In the genomic region with DNA sequence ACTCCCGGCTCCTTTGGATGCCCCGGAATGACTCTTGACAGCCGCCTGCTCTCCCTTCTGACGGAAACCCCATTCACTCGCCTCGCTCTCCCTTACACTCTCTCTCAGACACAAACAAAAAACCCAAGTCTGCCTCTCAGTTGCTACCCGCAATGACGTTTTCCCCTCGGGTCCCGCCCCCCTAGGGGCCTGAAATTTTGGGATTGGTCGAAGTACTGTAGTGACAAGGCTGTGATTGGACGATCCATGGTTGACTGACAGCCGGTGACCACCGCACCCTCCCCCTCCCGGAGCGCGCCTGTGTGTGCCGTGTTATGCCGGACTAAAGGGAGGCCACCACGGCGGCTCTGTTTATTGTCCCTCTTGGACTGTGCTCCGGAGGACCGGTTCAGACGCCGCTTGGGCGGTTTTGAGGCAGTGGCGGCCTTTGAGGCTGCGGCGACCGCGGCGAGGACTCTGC, we compare ENCODE assay signal across 7 mouse cellular contexts. TPM values are rescaled to one million over a fixed set of nuclear protein-coding genes. Genes with fewer than 3 reads are reported as not detected.
A peak's percentile ranks its signal among the peaks of the same experiment; 100 is the strongest.
DNase-seq lines count a peak whose midpoint lies in the region; ATAC-seq and TF ChIP-seq lines count a peak whose summit lies in the region.

A gene (plus strand): TSS at position 302 of the 460 bp plus-strand sequence.

- H3K9ac ChIP-seq in intestine, postnatal 0 days (ENCODE audit: low read depth, low read length), result peak within 1 kb of the TSS; percentile 97
- peak within 1 kb of the TSS; percentile 98 for H3K9ac ChIP-seq in midbrain, embryonic 12.5 days (replicated peaks)

- TF ChIP-seq POLR2A in small intestine, adult 2 months (IDR thresholded peaks at IDR 0.05; ENCODE audit: low read depth, low read length), result peak; percentile 94

- intact Hi-C loops in left cerebral cortex, postnatal 4 days (cut with DNase I), result loop anchor here (10.0 kb wide), 1 partner anchor 120 kb away; a partner anchor contains a TSS

- H3K36me3 ChIP-seq in embryonic facial prominence, embryonic 10.5 days (replicated peaks), result peaks cover 3% of the 10 kb centered on the region
- no peaks in the 10 kb centered on the region for H3K36me3 ChIP-seq in intestine, postnatal 0 days (ENCODE audit: control insufficient read depth, insufficient read depth)
- no peaks in the 10 kb centered on the region for H3K36me3 ChIP-seq in midbrain, embryonic 12.5 days
- no peaks in the 10 kb centered on the region for H3K36me3 ChIP-seq in small intestine, adult 2 months (ENCODE audit: control insufficient read depth, insufficient read depth, low read length)

- H3K27ac ChIP-seq in embryonic facial prominence, embryonic 10.5 days (replicated peaks), result peak within 1 kb of the TSS; percentile 99
- H3K27ac ChIP-seq in intestine, postnatal 0 days (ENCODE audit: low read depth, low read length), result peak within 1 kb of the TSS; percentile 98
- peak within 1 kb of the TSS; percentile 99 for H3K27ac ChIP-seq in midbrain, embryonic 12.5 days (replicated peaks)
- peak within 1 kb of the TSS; percentile 97 for H3K27ac ChIP-seq in small intestine, adult 2 months (ENCODE audit: insufficient read depth, low read depth, low read length)

- peaks cover 16% of the 10 kb centered on the region for H3K4me1 ChIP-seq in embryonic facial prominence, embryonic 10.5 days
- no peaks in the 10 kb centered on the region for H3K4me1 ChIP-seq in intestine, postnatal 0 days (replicated peaks; ENCODE audit: control insufficient read depth, insufficient read depth, low read length)
- H3K4me1 ChIP-seq in midbrain, embryonic 12.5 days, result peaks cover 19% of the 10 kb centered on the region
- H3K4me1 ChIP-seq in small intestine, adult 2 months (ENCODE audit: control insufficient read depth, insufficient read depth, insufficient read length, low read length), result peaks cover 4% of the 10 kb centered on the region

- no peaks in the 10 kb centered on the region for H3K9me3 ChIP-seq in embryonic facial prominence, embryonic 10.5 days
- H3K9me3 ChIP-seq in intestine, postnatal 0 days (ENCODE audit: control insufficient read depth), result no peaks in the 10 kb centered on the region
- H3K9me3 ChIP-seq in midbrain, embryonic 12.5 days, result no peaks in the 10 kb centered on the region

- ATAC-seq in intestine, postnatal 0 days, result peak; percentile 99
- peak; percentile 99 for ATAC-seq in midbrain, embryonic 12.5 days (ENCODE audit: low FRiP score, low read depth)

- peak; percentile 97 for DNase-seq in adrenal gland, postnatal 10 days
- peak; percentile 97 for DNase-seq in embryonic facial prominence, embryonic 10.5 days (ENCODE audit: low spot score)
- DNase-seq in gonadal fat pad, adult 2 months (ENCODE audit: low read depth), result peak; percentile 88
- peak; percentile 99 for DNase-seq in left cerebral cortex, postnatal 4 days

- no peaks in the 10 kb centered on the region for H3K27me3 ChIP-seq in embryonic facial prominence, embryonic 10.5 days (replicated peaks; ENCODE audit: low read depth, poor library complexity, severe bottlenecking)
- H3K27me3 ChIP-seq in intestine, postnatal 0 days (replicated peaks; ENCODE audit: control insufficient read depth, insufficient read depth, low read length), result no peaks in the 10 kb centered on the region
- no peaks in the 10 kb centered on the region for H3K27me3 ChIP-seq in midbrain, embryonic 12.5 days
- H3K27me3 ChIP-seq in small intestine, adult 2 months (ENCODE audit: control insufficient read depth, insufficient read depth, low read length), result no peaks in the 10 kb centered on the region

- peak within 1 kb of the TSS; percentile 93 for H3K4me3 ChIP-seq in embryonic facial prominence, embryonic 10.5 days
- peak within 1 kb of the TSS; percentile 97 for H3K4me3 ChIP-seq in intestine, postnatal 0 days (ENCODE audit: low read depth, low read length)
- peak within 1 kb of the TSS; percentile 97 for H3K4me3 ChIP-seq in midbrain, embryonic 12.5 days
- peak within 1 kb of the TSS; percentile 92 for H3K4me3 ChIP-seq in small intestine, adult 2 months (ENCODE audit: low read depth, low read length)

- TF ChIP-seq CTCF in intestine, postnatal 0 days (IDR thresholded peaks at IDR 0.05; ENCODE audit: low read depth), result no peak; the same call in 1 of the 2 replicates
- no peak for TF ChIP-seq CTCF in small intestine, adult 2 months (IDR thresholded peaks at IDR 0.05; ENCODE audit: extremely low read depth, insufficient read length, insufficient replicate concordance, low read depth, low read length)

- H3K4me2 ChIP-seq in intestine, postnatal 0 days (replicated peaks; ENCODE audit: low read depth), result peak within 1 kb of the TSS; percentile 94
- peak within 1 kb of the TSS; percentile 77 for H3K4me2 ChIP-seq in midbrain, embryonic 12.5 days (replicated peaks)

- under 1% methylated on average over 32 of the region's 32 CpGs for WGBS in embryonic facial prominence, embryonic 10.5 days
- WGBS in intestine, postnatal 0 days, result 0% methylated on average over 32 of the region's 32 CpGs
- WGBS in midbrain, embryonic 12.5 days, result under 1% methylated on average over 26 of the region's 32 CpGs
- WGBS in small intestine, adult 2 months, result under 1% methylated on average over 32 of the region's 32 CpGs

RNA-seq across cellular contexts. Expression of the gene that starts here (rescaled TPM):
- 10 to 100 TPM; 83.5 to 88.6 TPM for total RNA-seq in adrenal gland, postnatal 10 days (2021)
- 75.5 and 79.2 TPM in 2 replicates for polyA plus RNA-seq in embryonic facial prominence, embryonic 10.5 days (2016; fragmentation: Nextera tagmentation; extraction: Ambion mirVana)
- polyA plus RNA-seq in gonadal fat pad, adult 2 months (2012; rRNA removed), result 13.9 and 16.8 TPM in 2 replicates
- polyA plus RNA-seq in intestine, postnatal 0 days (2015; fragmentation: Nextera tagmentation; extraction: Ambion mirVana), result 16.2 and 17.7 TPM in 2 replicates
- 100 to 1,000 TPM; 220 to 249 TPM for total RNA-seq in left cerebral cortex, postnatal 4 days (2021)
- 173 and 199 TPM in 2 replicates for polyA plus RNA-seq in midbrain, embryonic 12.5 days (2016; fragmentation: Nextera tagmentation; extraction: Ambion mirVana)
- polyA plus RNA-seq in small intestine, adult 2 months (2012; rRNA removed), result 1.3 and 1.7 TPM in 2 replicates

Comparison
In these comparisons a context has a peak if more than half of its experiments do, and no peak if none do; other contexts are left out.
1. Peak in every context shown above with its lines: DNase-seq, ATAC-seq, H3K4me3 ChIP-seq and H3K27ac ChIP-seq.